Mouse (Mus musculus) liver, embryonic 14.5 days (tissue): ENCODE measurements around the gene Angptl8. TPM values are rescaled to one million over a fixed set of nuclear protein-coding genes. Genes with fewer than 3 reads are reported as not detected.

Source experiments
- ATAC-seq: fragments of 200-750 bp; cut with Nextera tagmentation; 2 replicates; pipeline ENCODE4 v1.8.0; 2017; ENCODE audit warnings: moderate number of reproducible peaks, mild to moderate bottlenecking, moderate library complexity; ENCODE audit not compliant: insufficient read depth
- DNase-seq, 3 experiments: peaks; one replicate each; pipeline ENCODE4 v3.0.0-alpha.2; 2012 to 2013; ENCODE audit warnings: low read depth in 3 of 3, low spot score in 3 of 3
- H3K27ac ChIP-seq: fragments of 300-500 bp; sonication (generic); 2 replicates; pipeline ENCODE4 v1.5.1; 2014; ENCODE audit warnings: moderate library complexity, mild to moderate bottlenecking, control low read depth, inconsistent platforms
- H3K27me3 ChIP-seq: fragments of 300-500 bp; sonication (generic); 2 replicates; pipeline ENCODE4 v1.6.1; 2014; ENCODE audit warnings: mild to moderate bottlenecking, low read length, moderate library complexity; ENCODE audit not compliant: control insufficient read depth, insufficient read depth
- H3K36me3 ChIP-seq: fragments of 300-500 bp; sonication (generic); replicated peaks from 2 replicates; pipeline ENCODE4 v1.6.1; 2014; ENCODE audit warnings: low read depth; ENCODE audit not compliant: control insufficient read depth, insufficient read depth
- H3K4me1 ChIP-seq, 2 experiments: fragments of 200-500 bp in 1 of 2; fragments of 300-500 bp in 1 of 2; sonication (generic) in 1 of 2; replicated peaks; 2 replicates each; pipeline ENCODE4 v1.6.1; 2012 to 2014; ENCODE audit warnings: antibody characterized with exemption in 1 of 2, inconsistent platforms in 1 of 2, low read length in 1 of 2; ENCODE audit not compliant: control insufficient read depth in 2 of 2, insufficient read depth in 2 of 2
- H3K4me2 ChIP-seq: fragments of 300-500 bp; sonication (generic); 2 replicates; pipeline ENCODE4 v1.6.1; 2014; ENCODE audit warnings: low read depth, mild to moderate bottlenecking, control low read depth, moderate library complexity
- H3K4me3 ChIP-seq, 2 experiments: fragments of 200-500 bp in 1 of 2; fragments of 300-500 bp in 1 of 2; sonication (generic) in 1 of 2; 2 replicates each; pipeline ENCODE4 v1.5.1; 2012 to 2014; ENCODE audit warnings: low read depth in 2 of 2, low read length in 2 of 2, mild to moderate bottlenecking in 2 of 2, control low read depth in 1 of 2, inconsistent platforms in 1 of 2, moderate library complexity in 1 of 2; ENCODE audit not compliant: insufficient read depth in 1 of 2
- H3K9ac ChIP-seq: fragments of 300-500 bp; sonication (generic); replicated peaks from 2 replicates; pipeline ENCODE4 v1.6.1; 2014; ENCODE audit warnings: mild to moderate bottlenecking, control low read depth, moderate library complexity
- H3K9me3 ChIP-seq: fragments of 300-500 bp; sonication (generic); 2 replicates; pipeline ENCODE4 v1.6.1; 2016; ENCODE audit warnings: low read length, mixed read lengths; ENCODE audit not compliant: control insufficient read depth
- CTCF ChIP-seq: IDR thresholded peaks from 2 replicates; pipeline ENCODE4 v1.5.1; 2016; ENCODE audit warnings: antibody characterized with exemption, low read depth, control low read depth
- EP300 ChIP-seq: IDR thresholded peaks from 2 replicates; pipeline ENCODE4 v1.6.1; 2016; ENCODE audit warnings: antibody characterized with exemption, low read depth
- WGBS: fragments of 180-500 bp; shearing (Covaris S2); extraction: QIAGEN DNeasy Blood & Tissue Kit; methylation state at CpG from one replicate; pipeline ENCODE4 v1.1.7; 2014; ENCODE audit not compliant: insufficient replicate concordance; 5-methylcytosine and 5-hydroxymethylcytosine counted together
- polyA plus RNA-seq, 2 experiments: library from polyadenylated mRNA; depleted of rRNA in 1 of 2; stranded (reverse) in 1 of 2; unstranded in 1 of 2; fragments of >200 nt; fragmentation: Nextera tagmentation in 1 of 2; extraction: Ambion mirVana in 1 of 2; gene quantifications; 2 replicates each; pipeline versions ENCODE4 v1.2.1 to v1.2.3; 2012 to 2014

Gene Angptl8
- polyA plus RNA-seq, 2 experiments, result 19.6 to 20.4 TPM

DNA sequence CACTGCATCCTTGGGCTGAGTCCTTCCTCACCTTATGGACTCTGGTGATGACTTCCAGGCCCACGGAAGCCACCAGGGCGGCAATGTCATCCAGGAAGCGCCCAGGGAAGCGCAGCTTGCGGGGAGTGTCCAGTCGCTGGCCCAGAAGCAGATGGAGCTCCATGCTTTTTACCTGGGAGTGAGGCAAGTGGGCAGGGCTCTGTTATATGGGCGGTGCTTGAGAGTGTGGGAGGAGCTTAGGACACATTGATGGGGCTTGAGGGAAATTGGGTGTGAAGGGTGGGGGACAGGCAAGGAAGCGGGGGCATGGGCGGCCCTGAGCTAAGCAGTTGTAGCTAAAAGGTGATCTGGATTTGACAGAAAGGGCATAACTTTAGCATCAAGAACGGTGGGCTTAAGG is 10.9 kb upstream of the Angptl8 start:
- H3K4me2 ChIP-seq, result no peak overlapping the region
- WGBS, result 72% methylated on average over 10 of the region's 10 CpGs
- ATAC-seq, result no peak

DNA sequence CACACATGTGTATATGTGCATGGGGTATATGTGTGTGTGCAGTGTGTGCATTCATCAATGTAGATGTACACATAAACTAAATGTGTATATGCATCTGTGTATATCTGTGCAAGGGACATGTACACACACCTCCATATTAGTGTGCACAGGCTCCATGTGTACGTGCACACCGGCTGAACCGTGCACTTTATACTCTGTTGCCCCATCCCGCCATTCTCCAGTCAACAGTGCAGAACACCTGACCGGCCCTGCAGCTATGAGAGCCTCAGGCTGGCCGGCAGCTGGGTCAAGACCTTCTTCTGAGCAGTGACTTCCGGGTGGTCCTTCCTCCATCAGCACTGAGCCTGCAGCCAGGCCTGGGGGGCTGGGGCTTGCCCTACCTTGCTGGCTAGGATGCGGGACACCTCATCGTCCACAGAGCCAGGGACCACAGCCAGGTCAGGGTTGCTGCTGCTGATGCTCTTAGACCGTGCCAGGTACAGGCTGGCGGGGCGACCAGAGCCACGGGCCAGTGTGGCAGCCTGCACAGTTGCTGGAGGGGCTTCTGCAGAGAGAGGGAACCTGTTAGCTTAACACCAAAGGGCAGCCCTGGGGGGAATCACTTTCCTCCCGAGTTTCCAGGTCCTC is 5.4 kb upstream of the Angptl8 start:
- no peak for TF ChIP-seq CTCF
- TF ChIP-seq EP300, result no peak
- H3K9me3 ChIP-seq, result no peaks in the 10 kb centered on the region
- peaks cover 0 to 7% of the 10 kb centered on the region in 2 experiments; a peak in 2 of 4 replicates for H3K4me1 ChIP-seq
- no peaks in the 10 kb centered on the region for H3K36me3 ChIP-seq
- ATAC-seq (peak; percentile 3; the same call in 1 of the 2 replicates), DNase-seq (no peak)
- no peak overlapping the region for H3K4me2 ChIP-seq
- no peaks in the 10 kb centered on the region for H3K27me3 ChIP-seq
- no peak overlapping the region for H3K27ac ChIP-seq
- WGBS, result 74% methylated on average over 14 of the region's 14 CpGs
- no peak overlapping the region for H3K4me3 ChIP-seq
- H3K9ac ChIP-seq, result no peak overlapping the region

More for the DNA sequence above, 10.9 kb upstream of the Angptl8 start:
- H3K4me1 ChIP-seq, result no peaks in the 10 kb centered on the region
- H3K9me3 ChIP-seq, result no peaks in the 10 kb centered on the region
- H3K4me3 ChIP-seq, result no peak overlapping the region
- H3K27ac ChIP-seq, result no peak overlapping the region
- H3K27me3 ChIP-seq, result no peaks in the 10 kb centered on the region
- no peak for TF ChIP-seq CTCF
- no peak for TF ChIP-seq EP300
- no peak overlapping the region for H3K9ac ChIP-seq
- no peaks in the 10 kb centered on the region for H3K36me3 ChIP-seq
- no peak for DNase-seq

DNA sequence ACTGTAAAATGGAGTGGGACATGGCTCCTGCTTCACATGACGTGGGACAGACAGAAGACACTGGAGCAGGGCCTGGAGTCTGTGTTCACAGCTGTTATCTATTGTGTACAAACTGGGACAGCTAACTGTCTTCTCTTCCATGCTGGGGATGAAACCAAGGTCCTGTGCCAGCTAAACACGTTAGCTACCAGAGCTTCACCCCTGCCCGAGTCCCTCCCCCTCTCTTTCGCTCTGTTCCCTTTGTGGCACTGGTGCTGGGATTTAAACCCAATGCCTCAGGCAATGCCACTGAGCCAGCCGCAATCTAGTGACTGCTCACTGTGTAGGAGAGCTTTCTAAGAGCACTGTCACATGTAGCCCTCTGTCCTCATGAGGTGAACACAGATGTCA is 4.9 kb upstream of the Angptl8 start:
- H3K36me3 ChIP-seq, result no peaks in the 10 kb centered on the region
- DNase-seq (no peak), ATAC-seq (no peak)
- TF ChIP-seq CTCF (no peak), EP300 (no peak)
- 69% methylated on average over 5 of the region's 5 CpGs for WGBS
- no peak overlapping the region for H3K4me3 ChIP-seq
- no peak overlapping the region for H3K9ac ChIP-seq
- no peaks in the 10 kb centered on the region for H3K27me3 ChIP-seq
- peaks cover 0 to 7% of the 10 kb centered on the region in 2 experiments; a peak in 2 of 4 replicates for H3K4me1 ChIP-seq
- no peaks in the 10 kb centered on the region for H3K9me3 ChIP-seq
- no peak overlapping the region for H3K4me2 ChIP-seq
- H3K27ac ChIP-seq, result no peak overlapping the region

GRCm38 (mm10) chr9:21830936-21831335 is 4.4 kb upstream of the Angptl8 start:
- Histone ChIP-seq H3K36me3 (no peaks in the 10 kb centered on the region), H3K4me2 (no peak overlapping the region), H3K4me3 (no peak overlapping the region), H3K9me3 (no peaks in the 10 kb centered on the region), H3K9ac (no peak overlapping the region), H3K27ac (no peak overlapping the region), H3K27me3 (no peaks in the 10 kb centered on the region), H3K4me1 (peaks cover 0 to 7% of the 10 kb centered on the region in 2 experiments; a peak in 2 of 4 replicates)
- 72% methylated on average over 11 of the region's 11 CpGs for WGBS
- 0 out of 2 replicates have a peak, but pooled peaks have one; percentile 20 for ATAC-seq
- peak in 1 of 3 experiments; percentile 7 for DNase-seq
- TF ChIP-seq EP300 (no peak), CTCF (peak; percentile 39)

- H3K4me3 ChIP-seq, result no peak overlapping the region
- H3K9ac ChIP-seq, result no peak overlapping the region
- peaks cover 0 to 7% of the 10 kb centered on the region in 2 experiments; a peak in 2 of 4 replicates for H3K4me1 ChIP-seq
- ATAC-seq (peak; percentile 14), DNase-seq (no peak)
- WGBS, result 73% methylated on average over 20 of the region's 20 CpGs
- H3K9me3 ChIP-seq, result no peaks in the 10 kb centered on the region
- no peak overlapping the region for H3K4me2 ChIP-seq
- no peak for TF ChIP-seq CTCF
- no peak for TF ChIP-seq EP300
- no peaks in the 10 kb centered on the region for H3K36me3 ChIP-seq
- H3K27me3 ChIP-seq, result no peaks in the 10 kb centered on the region
- no peak overlapping the region for H3K27ac ChIP-seq
Observed at GRCm38 (mm10) chr9:21831558-21832240, 3.6 kb upstream of the Angptl8 start.
